Mouse (Mus musculus) embryonic facial prominence, embryonic 13.5 days (tissue): ENCODE measurements around the gene Slc5a10. TPM values are rescaled to one million over a fixed set of nuclear protein-coding genes. Genes with fewer than 3 reads are reported as not detected.

Source experiments
- ATAC-seq: fragments of 200-750 bp; cut with Nextera tagmentation; 2 replicates; pipeline ENCODE4 v1.8.0; 2017; ENCODE audit warnings: low read depth; ENCODE audit not compliant: insufficient number of reproducible peaks, insufficient read depth, low FRiP score, low TSS enrichment
- H3K27ac ChIP-seq: fragments of 300-500 bp; sonication (generic); 2 replicates; pipeline ENCODE4 v1.5.1; 2015; ENCODE audit warnings: moderate library complexity, mild to moderate bottlenecking, inconsistent platforms
- H3K27me3 ChIP-seq: fragments of 300-500 bp; sonication (generic); 2 replicates; pipeline ENCODE4 v1.6.1; 2015; ENCODE audit warnings: mild to moderate bottlenecking, inconsistent platforms
- H3K36me3 ChIP-seq: fragments of 300-500 bp; sonication (generic); 2 replicates; pipeline ENCODE4 v1.6.1; 2015; ENCODE audit warnings: mild to moderate bottlenecking, inconsistent platforms
- H3K4me1 ChIP-seq: fragments of 300-500 bp; sonication (generic); 2 replicates; pipeline ENCODE4 v1.6.1; 2015; ENCODE audit warnings: inconsistent platforms
- H3K4me2 ChIP-seq: fragments of 300-500 bp; sonication (generic); 2 replicates; pipeline ENCODE4 v1.6.1; 2015; ENCODE audit warnings: moderate library complexity, mild to moderate bottlenecking, inconsistent platforms
- H3K4me3 ChIP-seq: fragments of 300-500 bp; sonication (generic); 2 replicates; pipeline ENCODE4 v1.5.1; 2015; ENCODE audit warnings: mild to moderate bottlenecking, inconsistent platforms
- H3K9ac ChIP-seq: fragments of 300-500 bp; sonication (generic); 2 replicates; pipeline ENCODE4 v1.6.1; 2015; ENCODE audit warnings: mild to moderate bottlenecking, inconsistent platforms
- H3K9me3 ChIP-seq: fragments of 300-500 bp; sonication (generic); 2 replicates; pipeline ENCODE4 v1.6.1; 2016; ENCODE audit warnings: inconsistent platforms
- WGBS: fragments of 180-500 bp; shearing (Covaris S2); methylation state at CpG from one replicate; pipeline ENCODE4 v1.1.7; 2015; ENCODE audit warnings: mixed read lengths; 5-methylcytosine and 5-hydroxymethylcytosine counted together
- polyA plus RNA-seq: library from polyadenylated mRNA; unstranded; fragments of >200 nt; fragmentation: Nextera tagmentation; extraction: Ambion mirVana; gene quantifications from 2 replicates; pipeline ENCODE4 v1.2.1, GENCODE M21; 2015

The Slc5a10 gene
- polyA plus RNA-seq, 1 experiment from 2014 or later = not detected

DNA sequence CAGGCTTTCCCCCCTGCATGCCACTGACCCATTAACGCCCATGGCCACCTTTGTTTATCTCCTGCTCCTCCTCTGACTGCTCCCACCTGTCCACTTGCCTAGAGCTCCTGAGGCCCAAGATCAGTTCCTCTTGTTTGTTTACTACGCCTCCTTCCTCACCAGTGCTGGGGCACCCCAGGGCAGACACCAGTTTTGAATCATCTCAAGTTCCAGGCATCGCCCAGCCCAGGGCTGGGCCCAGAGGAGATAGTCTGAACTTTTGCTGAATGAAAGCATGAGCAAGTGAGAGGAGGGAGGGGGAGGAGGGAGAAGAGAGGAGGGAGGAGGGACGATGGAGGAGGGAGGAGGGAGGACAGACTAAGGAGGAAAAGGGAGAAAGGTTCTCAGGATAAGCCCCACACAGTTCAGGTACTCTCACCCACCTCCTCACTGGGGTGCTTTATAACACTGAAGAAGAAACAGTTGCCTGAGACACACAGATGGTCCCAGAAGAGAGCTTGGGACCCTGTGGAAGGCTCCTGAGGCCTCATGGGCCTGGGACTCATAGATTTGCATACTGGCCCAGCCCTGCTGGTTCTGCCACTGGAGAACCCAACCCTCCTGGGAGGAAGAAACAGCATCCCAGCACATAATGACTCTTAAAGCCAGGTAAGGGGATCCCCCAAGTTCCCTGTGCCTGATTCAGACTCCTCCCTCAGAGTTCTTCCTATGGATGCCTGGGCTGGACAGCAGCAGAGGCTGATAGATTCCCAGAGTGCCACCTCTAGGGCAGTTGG, 41.3 kb downstream of the Slc5a10 start:
- Histone ChIP-seq H3K9me3 (no peaks in the 10 kb centered on the region), H3K27ac (no peak overlapping the region), H3K27me3 (peaks cover 16% of the 10 kb centered on the region), H3K4me2 (no peak overlapping the region), H3K36me3 (no peaks in the 10 kb centered on the region), H3K9ac (no peak overlapping the region), H3K4me3 (no peak overlapping the region), H3K4me1 (peaks cover 42% of the 10 kb centered on the region)
- WGBS = 50% methylated on average over 4 of the region's 4 CpGs
- no peak for ATAC-seq

DNA sequence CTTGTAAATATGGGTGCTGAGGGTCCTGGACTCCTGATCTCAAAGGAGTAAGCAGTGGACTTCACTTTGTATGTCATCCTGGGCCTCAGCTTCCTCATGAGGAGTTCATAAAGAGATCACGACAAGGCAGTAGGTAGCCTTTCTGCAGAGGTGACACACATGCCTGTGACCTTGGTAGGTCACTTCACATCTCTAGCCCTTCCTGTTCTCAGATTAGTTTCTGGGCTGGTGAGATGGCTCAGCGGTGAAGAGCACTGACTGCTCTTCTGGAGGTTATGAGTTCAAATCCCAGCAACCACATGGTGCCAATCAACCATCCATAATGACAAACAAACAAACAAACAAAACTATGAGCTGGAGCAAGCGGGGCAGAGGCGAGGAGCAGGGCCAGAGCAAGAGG, 42.9 kb downstream of the Slc5a10 start:
- H3K4me2 ChIP-seq = no peak overlapping the region
- H3K4me1 ChIP-seq = peaks cover 36% of the 10 kb centered on the region
- no peak overlapping the region for H3K4me3 ChIP-seq
- WGBS = 80% methylated on average over 4 of the region's 4 CpGs
- no peaks in the 10 kb centered on the region for H3K9me3 ChIP-seq
- H3K27ac ChIP-seq = no peak overlapping the region
- ATAC-seq = no peak
- no peak overlapping the region for H3K9ac ChIP-seq
- H3K36me3 ChIP-seq = no peaks in the 10 kb centered on the region
- H3K27me3 ChIP-seq = peaks cover under 1% of the 10 kb centered on the region; the same call in 1 of the 2 replicates

DNA sequence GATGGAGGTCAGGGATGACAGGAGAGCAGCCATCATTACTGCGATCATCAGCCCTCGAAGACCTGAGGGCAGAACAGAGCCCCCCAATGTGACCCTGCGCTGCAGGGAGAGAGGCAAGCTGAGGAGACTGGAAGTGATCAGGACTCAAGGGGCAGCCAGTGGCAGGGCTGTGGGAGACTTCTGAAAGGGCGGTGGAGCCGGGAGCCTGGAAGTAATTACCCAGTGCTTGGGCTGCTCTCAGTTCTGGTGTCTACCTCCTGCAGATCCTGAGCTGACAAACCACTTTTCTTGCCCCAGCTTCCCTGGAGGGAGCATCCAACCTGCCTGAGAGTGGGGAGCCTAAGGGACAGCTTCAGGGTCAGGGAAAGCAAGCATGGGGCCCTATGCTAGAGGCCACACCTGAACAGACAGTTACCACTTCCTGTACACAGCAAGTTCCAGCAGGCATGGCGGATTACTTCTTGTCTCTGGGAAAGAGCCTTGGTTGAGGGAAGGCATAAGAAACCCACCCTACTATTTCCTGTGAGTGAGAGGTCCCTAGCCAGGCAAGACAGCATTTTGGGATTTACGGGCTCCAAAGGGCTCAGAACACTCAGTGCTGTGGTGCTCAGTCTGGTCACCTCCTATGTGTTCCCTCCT, 44.3 kb downstream of the Slc5a10 start:
- H3K27ac ChIP-seq = peak overlapping the region; percentile 57
- WGBS = 16% methylated on average over 7 of the region's 7 CpGs

DNA sequence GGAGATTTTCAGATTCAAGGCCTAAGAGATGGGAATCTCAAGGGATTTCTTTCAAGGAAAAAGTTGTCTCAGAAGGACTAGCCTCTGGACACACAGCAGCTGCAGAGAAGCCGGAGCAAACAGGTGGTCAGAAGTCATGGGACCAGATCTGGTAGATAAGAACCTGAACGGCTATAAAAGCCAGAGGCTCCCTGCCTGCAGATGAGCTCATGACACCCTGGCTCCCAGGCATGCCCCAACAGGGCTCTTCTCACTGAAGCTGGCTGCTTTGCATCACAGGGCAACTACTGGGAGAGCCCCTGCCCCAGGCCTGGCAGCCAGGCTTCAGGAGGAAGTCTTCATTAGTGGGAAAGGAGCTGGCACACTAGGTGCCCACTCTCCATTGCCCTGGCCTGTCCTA, 45.3 kb downstream of the Slc5a10 start:
- H3K27ac ChIP-seq = peak overlapping the region; percentile 57; the same call in 1 of the 2 replicates
- ATAC-seq = no peak

More for the DNA sequence above, 44.3 kb downstream of the Slc5a10 start:
- Histone ChIP-seq H3K9ac (peak overlapping the region; percentile 57; the same call in 1 of the 2 replicates), H3K4me1 (peaks cover 36% of the 10 kb centered on the region), H3K9me3 (no peaks in the 10 kb centered on the region), H3K27me3 (no peaks in the 10 kb centered on the region; the same call in 1 of the 2 replicates), H3K36me3 (no peaks in the 10 kb centered on the region), H3K4me3 (no peak overlapping the region), H3K4me2 (peak overlapping the region; percentile 15; the same call in 1 of the 2 replicates)
- no peak for ATAC-seq

DNA sequence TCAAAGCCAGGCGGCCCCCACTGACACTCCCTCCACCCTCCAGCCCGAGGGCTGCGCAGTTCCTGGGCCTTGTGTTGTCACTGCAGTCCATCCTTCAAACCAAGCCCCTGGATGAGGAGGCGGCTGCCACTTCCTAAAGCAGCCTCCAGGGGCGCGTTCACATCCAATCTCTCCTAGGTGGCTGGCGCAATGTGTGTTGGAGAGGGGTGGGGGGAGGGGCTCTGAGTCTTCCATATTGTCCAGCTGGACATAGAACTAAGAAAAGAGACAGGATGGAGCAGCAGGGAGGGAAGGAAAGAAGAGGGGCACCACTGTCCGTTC, 45.8 kb downstream of the Slc5a10 start:
- no peaks in the 10 kb centered on the region for H3K9me3 ChIP-seq
- ATAC-seq = no peak
- peak overlapping the region; percentile 57; the same call in 1 of the 2 replicates for H3K27ac ChIP-seq
- peaks cover 36% of the 10 kb centered on the region for H3K4me1 ChIP-seq
- 6% methylated on average over 8 of the region's 8 CpGs for WGBS
- no peak overlapping the region for H3K4me3 ChIP-seq
- peak overlapping the region; percentile 5; the same call in 1 of the 2 replicates for H3K4me2 ChIP-seq
- no peaks in the 10 kb centered on the region for H3K36me3 ChIP-seq
- H3K9ac ChIP-seq = no peak overlapping the region
- no peaks in the 10 kb centered on the region; the same call in 1 of the 2 replicates for H3K27me3 ChIP-seq

More for the DNA sequence above, 45.3 kb downstream of the Slc5a10 start:
- Histone ChIP-seq H3K27me3 (no peaks in the 10 kb centered on the region; the same call in 1 of the 2 replicates), H3K9me3 (no peaks in the 10 kb centered on the region), H3K9ac (no peak overlapping the region), H3K36me3 (no peaks in the 10 kb centered on the region), H3K4me1 (peaks cover 36% of the 10 kb centered on the region), H3K4me3 (no peak overlapping the region), H3K4me2 (no peak overlapping the region)
- WGBS = 34% methylated on average over 2 of the region's 2 CpGs

DNA sequence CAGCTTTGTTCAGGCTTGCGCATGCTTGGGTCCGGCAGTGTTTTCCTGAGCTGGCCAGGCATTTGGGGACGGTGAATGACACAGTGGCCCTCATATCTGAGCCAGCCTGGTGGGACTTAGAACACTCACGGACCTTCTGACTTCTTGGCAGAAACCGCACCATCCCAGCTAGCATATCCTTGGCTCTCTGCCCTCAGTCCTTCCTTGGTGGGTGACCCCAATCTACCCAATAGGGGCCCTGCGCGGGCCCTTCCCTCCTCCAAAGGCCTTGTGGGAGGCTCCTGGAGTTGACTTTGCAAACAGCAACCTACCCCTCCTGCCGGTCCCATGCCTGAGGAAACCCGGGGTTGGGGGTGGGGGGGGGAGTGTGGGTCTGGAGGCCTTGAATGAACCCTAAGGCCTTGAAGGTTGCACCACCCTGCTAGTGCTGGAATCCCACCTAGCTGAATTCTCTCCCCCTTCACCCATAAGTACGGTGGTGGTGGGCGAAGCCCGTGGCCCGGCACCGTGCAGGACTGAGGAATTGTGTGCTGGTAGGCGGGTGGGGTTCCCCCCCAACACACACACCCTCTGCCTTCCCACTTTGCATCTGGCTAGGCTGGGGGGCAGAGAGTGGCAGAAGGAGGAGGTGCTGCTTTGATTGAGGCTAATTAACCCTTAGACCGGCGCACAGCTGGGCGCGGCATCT, 46.3 kb downstream of the Slc5a10 start:
- no peak overlapping the region for H3K4me3 ChIP-seq
- H3K4me2 ChIP-seq = peak overlapping the region; percentile 5; the same call in 1 of the 2 replicates
- H3K27me3 ChIP-seq = no peaks in the 10 kb centered on the region; the same call in 1 of the 2 replicates
- H3K4me1 ChIP-seq = peaks cover 36% of the 10 kb centered on the region
- H3K9ac ChIP-seq = no peak overlapping the region
- H3K36me3 ChIP-seq = no peaks in the 10 kb centered on the region
- no peak for ATAC-seq
- H3K27ac ChIP-seq = no peak overlapping the region
- 29% methylated on average over 19 of the region's 19 CpGs for WGBS
- no peaks in the 10 kb centered on the region for H3K9me3 ChIP-seq

DNA sequence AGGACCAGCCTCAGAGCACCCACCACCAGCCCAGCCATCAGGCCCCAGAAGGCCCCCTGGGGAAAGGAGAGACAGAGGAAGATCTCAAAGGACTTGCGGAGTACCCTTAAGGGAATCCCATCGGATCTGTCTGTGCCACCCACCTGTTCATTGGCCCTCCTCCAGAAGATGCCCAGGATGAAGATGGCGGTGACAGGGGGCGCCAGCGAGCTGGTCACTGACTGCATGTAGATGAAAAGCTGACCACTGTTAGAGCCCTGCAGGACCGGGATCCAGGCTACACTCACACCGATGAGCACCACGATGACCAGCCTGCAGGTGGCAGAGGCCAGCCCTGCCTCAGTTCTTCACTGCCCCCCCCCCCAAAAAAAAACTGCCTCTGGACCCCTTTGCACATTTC, 46.9 kb downstream of the Slc5a10 start:
- no peaks in the 10 kb centered on the region for H3K36me3 ChIP-seq
- no peak for ATAC-seq
- peaks cover 31% of the 10 kb centered on the region for H3K4me1 ChIP-seq
- H3K9me3 ChIP-seq = no peaks in the 10 kb centered on the region
- 37% methylated on average over 8 of the region's 8 CpGs for WGBS
- H3K9ac ChIP-seq = no peak overlapping the region
- no peaks in the 10 kb centered on the region; the same call in 1 of the 2 replicates for H3K27me3 ChIP-seq
- no peak overlapping the region for H3K27ac ChIP-seq
- no peak overlapping the region for H3K4me3 ChIP-seq
- no peak overlapping the region for H3K4me2 ChIP-seq

DNA sequence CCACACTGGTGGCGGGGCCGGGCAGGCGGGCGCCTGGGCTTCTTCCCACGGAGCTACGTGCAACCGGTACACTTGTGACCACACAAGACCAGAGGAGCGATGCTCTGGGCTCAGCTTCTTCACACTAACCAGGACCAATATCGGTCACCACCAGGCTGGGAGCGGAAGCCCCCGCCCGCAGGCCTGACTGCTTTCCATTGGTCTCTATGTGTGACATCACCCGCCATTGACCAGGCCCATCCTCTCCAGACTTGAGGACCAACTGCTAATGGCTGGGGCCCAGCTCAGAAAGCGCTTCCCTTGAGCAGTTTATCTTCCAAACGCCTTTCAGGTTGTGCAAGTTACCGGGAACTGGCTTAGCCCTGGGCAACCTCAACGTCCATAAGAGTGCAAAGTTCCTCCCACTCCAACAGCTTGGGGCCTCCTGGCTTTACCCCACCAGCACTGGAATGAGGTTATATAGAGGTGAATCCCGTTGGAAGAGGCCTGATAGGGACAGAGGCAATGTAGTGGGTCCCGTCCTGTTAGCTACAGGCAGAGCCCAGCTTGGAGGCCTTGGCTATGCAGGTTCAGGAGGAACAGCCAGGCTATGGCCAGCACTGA, 48.7 kb downstream of the Slc5a10 start:
- peaks cover 29% of the 10 kb centered on the region for H3K4me1 ChIP-seq
- no peaks in the 10 kb centered on the region for H3K9me3 ChIP-seq

DNA sequence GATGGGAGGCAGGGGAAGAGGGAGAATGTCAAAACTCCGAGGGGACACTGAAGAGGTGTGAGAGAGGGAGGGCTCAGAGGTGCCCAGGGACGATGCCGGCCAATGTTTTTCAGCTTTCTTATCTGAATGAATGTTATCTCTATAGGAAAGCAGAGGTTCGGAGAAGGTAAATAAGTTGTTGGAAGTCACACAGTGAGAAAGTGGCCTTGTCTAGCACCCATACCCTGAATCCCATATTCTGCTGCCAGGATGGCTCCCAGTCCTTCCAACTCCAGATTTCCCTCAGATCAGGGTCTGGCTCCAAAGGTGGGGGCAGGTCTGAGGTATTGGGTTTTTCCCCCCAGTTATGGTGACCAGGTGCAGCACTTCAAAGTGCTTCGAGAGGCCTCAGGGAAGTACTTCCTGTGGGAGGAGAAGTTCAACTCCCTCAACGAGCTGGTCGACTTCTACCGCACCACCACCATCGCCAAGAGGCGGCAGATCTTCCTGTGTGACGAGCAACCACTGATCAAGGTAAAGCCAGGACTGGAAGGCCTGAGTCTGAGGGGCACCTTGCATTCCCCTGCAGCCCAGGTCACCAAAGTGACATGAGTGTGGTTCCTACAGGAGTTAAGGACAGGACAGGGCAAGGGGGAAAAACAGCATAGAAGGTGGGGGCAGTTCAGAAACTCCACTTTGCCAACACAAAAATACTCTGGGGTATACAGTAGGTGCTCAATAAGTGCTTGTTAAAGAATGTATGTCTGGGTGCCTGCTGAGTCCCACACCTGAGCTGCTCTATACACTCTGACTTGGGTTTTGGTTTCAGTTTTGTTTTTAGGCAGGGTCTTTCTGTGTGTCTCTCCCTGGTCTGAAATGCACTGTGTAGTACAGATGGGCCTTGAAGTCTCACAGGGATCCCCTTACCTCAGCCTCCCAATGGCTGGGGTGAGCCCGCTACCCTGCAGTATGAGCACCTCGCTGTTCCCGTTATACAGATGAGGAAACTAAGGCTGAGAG, 50.8 kb downstream of the Slc5a10 start:
- Histone ChIP-seq H3K4me2 (no peak overlapping the region), H3K27me3 (no peaks in the 10 kb centered on the region; the same call in 1 of the 2 replicates), H3K4me1 (peaks cover 8% of the 10 kb centered on the region), H3K27ac (no peak overlapping the region), H3K9ac (no peak overlapping the region), H3K9me3 (no peaks in the 10 kb centered on the region), H3K4me3 (no peak overlapping the region), H3K36me3 (no peaks in the 10 kb centered on the region)
- ATAC-seq = no peak
- WGBS = 69% methylated on average over 14 of the region's 14 CpGs

More for the DNA sequence above, 48.7 kb downstream of the Slc5a10 start:
- no peak overlapping the region for H3K4me2 ChIP-seq
- H3K9ac ChIP-seq = no peak overlapping the region
- H3K4me3 ChIP-seq = no peak overlapping the region
- WGBS = 67% methylated on average over 19 of the region's 19 CpGs
- no peak for ATAC-seq
- H3K27me3 ChIP-seq = no peaks in the 10 kb centered on the region; the same call in 1 of the 2 replicates
- H3K36me3 ChIP-seq = no peaks in the 10 kb centered on the region
- H3K27ac ChIP-seq = no peak overlapping the region

DNA sequence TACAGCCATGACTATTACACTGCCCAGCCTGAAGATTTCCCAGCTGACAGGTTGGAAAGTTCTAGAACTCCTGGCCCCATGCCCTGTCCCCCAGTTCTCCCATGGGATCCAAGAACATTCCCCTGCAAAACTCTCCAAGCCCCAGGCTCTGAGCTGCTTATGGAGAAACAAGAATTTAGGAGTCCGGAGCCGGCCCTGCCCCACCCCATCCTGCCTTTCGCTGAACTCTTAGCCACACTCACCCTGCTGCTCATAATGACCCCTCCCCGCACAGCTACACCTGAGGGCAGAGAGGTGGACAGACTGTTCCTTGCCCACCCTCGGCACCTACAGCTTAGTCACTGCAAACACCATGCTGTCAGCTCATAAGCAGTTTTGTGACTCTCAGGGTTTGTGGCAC, 52.8 kb downstream of the Slc5a10 start:
- Histone ChIP-seq H3K4me2 (no peak overlapping the region), H3K9me3 (no peaks in the 10 kb centered on the region), H3K27me3 (no peaks in the 10 kb centered on the region; the same call in 1 of the 2 replicates), H3K4me3 (no peak overlapping the region), H3K9ac (no peak overlapping the region), H3K4me1 (0 out of 2 replicates have a peak, but pooled peaks cover under 1% of the 10 kb centered on the region), H3K27ac (no peak overlapping the region), H3K36me3 (no peaks in the 10 kb centered on the region)
- WGBS = 72% methylated on average over 5 of the region's 5 CpGs
- ATAC-seq = no peak
